Mouse (Mus musculus) kidney, postnatal 25 days (tissue): ENCODE measurements around the gene Adamtsl5.
"Not testable (repeated sequence)": the region's sequence is repeated elsewhere in the genome, so short reads cannot be mapped to it uniquely, and the experiment has no call there.

Source experiments
- DNase-seq, 2 experiments: peaks; one replicate each; pipeline ENCODE4 v3.0.0; 2021; ENCODE audit warnings: mixed read lengths in 2 of 2

Gene Adamtsl5

GRCm38 (mm10) chr10:80371411-80371966 is 23.3 kb upstream of the Adamtsl5 start:
- peak; percentile 61 to 79 for DNase-seq

GRCm38 (mm10) chr10:80369995-80370747 is 22.0 kb upstream of the Adamtsl5 start:
- peak in 1 of 2 experiments; percentile 33 for DNase-seq

- DNase-seq = no peak
Measured at GRCm38 (mm10) chr10:80368392-80368791, 20.2 kb upstream of the Adamtsl5 start.

- no peak for DNase-seq
Measured at GRCm38 (mm10) chr10:80367954-80368353, 19.7 kb upstream of the Adamtsl5 start.

GRCm38 (mm10) chr10:80365736-80366135 is 17.5 kb upstream of the Adamtsl5 start:
- DNase-seq = no peak

GRCm38 (mm10) chr10:80363734-80364133 is 15.5 kb upstream of the Adamtsl5 start:
- DNase-seq = no peak

GRCm38 (mm10) chr10:80357994-80358639 is 9.9 kb upstream of the Adamtsl5 start:
- peak; percentile 65 to 77 for DNase-seq

GRCm38 (mm10) chr10:80357336-80357735 is 9.1 kb upstream of the Adamtsl5 start:
- no peak for DNase-seq

GRCm38 (mm10) chr10:80356737-80357136 is 8.5 kb upstream of the Adamtsl5 start:
- no peak for DNase-seq

- no peak for DNase-seq
Measured at GRCm38 (mm10) chr10:80356001-80356682, 7.9 kb upstream of the Adamtsl5 start, which contains the start of gene Plk5. Gene Plk5, plus strand, starts transcription at chr10:80356459.

- no peak for DNase-seq
Measured at GRCm38 (mm10) chr10:80355431-80355830, 7.2 kb upstream of the Adamtsl5 start.

GRCm38 (mm10) chr10:80352727-80353126 is 4.5 kb upstream of the Adamtsl5 start:
- peak in 1 of 2 experiments; percentile 32 for DNase-seq

- peak; percentile 73 to 86 for DNase-seq
Measured at GRCm38 (mm10) chr10:80351896-80352295, 3.7 kb upstream of the Adamtsl5 start.

GRCm38 (mm10) chr10:80350292-80350691 is 2.1 kb upstream of the Adamtsl5 start:
- peak; percentile 85 to 93 for DNase-seq

GRCm38 (mm10) chr10:80348981-80349380 is 769 bp upstream of the Adamtsl5 start:
- no peak for DNase-seq

- no peak for DNase-seq
Measured at GRCm38 (mm10) chr10:80347514-80347967, 671 bp downstream of the Adamtsl5 start.

GRCm38 (mm10) chr10:80345929-80346328 is 2.3 kb downstream of the Adamtsl5 start:
- not testable (repeated sequence) for DNase-seq

GRCm38 (mm10) chr10:80345122-80345521 is 3.1 kb downstream of the Adamtsl5 start:
- DNase-seq = no peak

GRCm38 (mm10) chr10:80344131-80344661 is 4.0 kb downstream of the Adamtsl5 start:
- DNase-seq = peak in 1 of 2 experiments; percentile 70

GRCm38 (mm10) chr10:80343425-80343895 is 4.8 kb downstream of the Adamtsl5 start:
- no peak for DNase-seq

GRCm38 (mm10) chr10:80342749-80343424 is 5.3 kb downstream of the Adamtsl5 start:
- DNase-seq = peak; percentile 63 to 76

- DNase-seq = no peak
Measured at GRCm38 (mm10) chr10:80342305-80342748, 5.9 kb downstream of the Adamtsl5 start.
